Mouse (Mus musculus): Measurements from ENCODE around the gene Xdh.

DNA sequence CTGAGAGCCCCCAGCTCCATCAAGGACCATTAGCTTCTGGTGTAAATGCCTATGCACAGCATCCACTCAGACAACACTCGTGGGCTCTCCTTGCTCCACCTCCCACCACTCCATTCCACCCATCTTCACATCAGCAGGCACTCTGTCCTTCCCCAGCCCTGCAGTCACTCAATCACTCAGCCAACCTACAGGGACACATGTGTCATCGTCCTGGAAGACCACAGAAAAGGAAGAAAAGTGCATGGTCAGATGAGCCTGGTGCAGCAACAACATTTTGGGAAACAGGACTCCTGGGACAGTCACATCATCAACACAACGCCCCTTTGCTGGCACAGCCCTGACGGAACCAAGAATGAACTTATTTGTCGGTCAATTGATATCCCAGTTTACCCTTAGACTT lies 974 bp upstream of the Xdh start:
- no peak for TF ChIP-seq CTCF (IDR thresholded peaks at IDR 0.05; ENCODE audit: borderline replicate concordance, control insufficient read depth, extremely low read depth, insufficient read depth, low read length, poor library complexity)
- no peak for TF ChIP-seq POLR2A (IDR thresholded peaks at IDR 0.05; ENCODE audit: control insufficient read depth, extremely low read depth, insufficient read depth, low read length, poor library complexity)

Measured in thymus, adult 2 months (tissue).